Mouse (Mus musculus): ENCODE results near the gene Mc1r. TPM values are rescaled to one million over a fixed set of nuclear protein-coding genes. Genes with fewer than 3 reads are reported as not detected.
"Not testable (repeated sequence)": the region's sequence is repeated elsewhere in the genome, so short reads cannot be mapped to it uniquely, and the experiment has no call there.

Mc1r gene
- polyA plus RNA-seq, 1 experiment from 2014 or later, result 0.18 TPM

DNA sequence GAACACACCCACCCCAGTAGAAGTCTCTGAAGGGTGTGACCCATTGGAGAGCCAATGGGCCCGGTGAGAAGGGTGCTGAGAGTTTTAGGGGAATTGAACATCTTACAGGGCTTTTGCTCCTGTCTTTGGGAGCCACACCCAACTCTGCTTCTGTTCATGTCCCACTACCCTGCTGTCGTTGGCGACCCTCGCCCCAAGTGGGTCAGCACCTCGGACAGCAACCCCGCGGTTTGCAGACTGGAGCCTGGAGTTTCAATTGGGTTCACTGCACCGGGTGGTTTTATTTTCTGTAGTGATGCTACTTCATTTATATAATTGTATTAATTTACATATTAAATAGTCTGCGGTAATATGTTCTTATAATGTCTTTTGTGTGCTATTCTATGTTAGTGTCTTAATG is 7.3 kb downstream of the Mc1r start:
- H3K4me1 ChIP-seq, result peaks cover 28% of the 10 kb centered on the region
- no peaks in the 10 kb centered on the region for H3K9me3 ChIP-seq
- no peaks in the 10 kb centered on the region for H3K27me3 ChIP-seq (replicated peaks)
- peak overlapping the region; percentile 69 for H3K4me2 ChIP-seq (replicated peaks)
- H3K4me3 ChIP-seq, result peak overlapping the region; percentile 79
- H3K27ac ChIP-seq, result no peak overlapping the region
- H3K9ac ChIP-seq, result peak overlapping the region; percentile 95
- peaks cover 22% of the 10 kb centered on the region for H3K36me3 ChIP-seq
- ATAC-seq (ENCODE audit: low FRiP score, low read depth), result no peak
- WGBS, result 12% methylated on average over 9 of the region's 9 CpGs

DNA sequence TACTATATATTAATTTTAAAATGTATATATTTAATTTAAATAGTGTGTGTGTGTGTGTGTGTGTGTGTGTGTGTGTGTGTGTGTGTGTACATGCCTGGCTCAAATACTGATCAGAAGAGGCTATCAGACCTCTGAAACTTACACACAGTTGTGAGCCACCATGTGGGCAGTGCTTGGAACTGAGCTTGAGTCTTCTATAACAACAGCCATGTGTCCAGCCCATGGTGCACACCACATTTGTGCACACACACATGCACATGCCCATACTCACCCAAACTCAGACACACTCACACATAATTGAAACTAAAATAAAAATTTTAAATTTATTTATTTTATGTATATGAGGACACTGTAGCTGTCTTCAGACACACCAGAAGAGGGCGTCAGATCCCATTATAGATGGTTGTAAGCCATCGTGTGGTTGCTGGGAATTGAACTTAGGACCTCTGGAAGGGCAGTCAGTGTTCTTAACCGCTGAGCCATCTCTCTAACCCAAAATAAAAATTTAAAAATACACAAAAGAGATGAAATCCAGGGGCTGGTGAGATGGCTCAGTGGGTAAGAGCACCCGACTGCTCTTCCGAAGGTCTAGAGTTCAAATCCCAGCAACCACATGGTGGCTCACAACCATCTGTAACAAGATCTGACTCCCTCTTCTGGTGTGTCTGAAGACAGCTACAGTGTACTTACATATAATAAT is 8.2 kb downstream of the Mc1r start:
- ATAC-seq (ENCODE audit: low FRiP score, low read depth); H3K27ac ChIP-seq; H3K9ac ChIP-seq; H3K27me3 ChIP-seq (replicated peaks); H3K9me3 ChIP-seq: not testable (repeated sequence)
- Histone ChIP-seq H3K4me2 (replicated peaks) (peak overlapping the region; percentile 69), H3K4me3 (peak overlapping the region; percentile 79; the same call in 1 of the 2 replicates), H3K36me3 (peaks cover 31% of the 10 kb centered on the region), H3K4me1 (peaks cover 19% of the 10 kb centered on the region)
- 84% methylated on average over 5 of the region's 5 CpGs for WGBS

DNA sequence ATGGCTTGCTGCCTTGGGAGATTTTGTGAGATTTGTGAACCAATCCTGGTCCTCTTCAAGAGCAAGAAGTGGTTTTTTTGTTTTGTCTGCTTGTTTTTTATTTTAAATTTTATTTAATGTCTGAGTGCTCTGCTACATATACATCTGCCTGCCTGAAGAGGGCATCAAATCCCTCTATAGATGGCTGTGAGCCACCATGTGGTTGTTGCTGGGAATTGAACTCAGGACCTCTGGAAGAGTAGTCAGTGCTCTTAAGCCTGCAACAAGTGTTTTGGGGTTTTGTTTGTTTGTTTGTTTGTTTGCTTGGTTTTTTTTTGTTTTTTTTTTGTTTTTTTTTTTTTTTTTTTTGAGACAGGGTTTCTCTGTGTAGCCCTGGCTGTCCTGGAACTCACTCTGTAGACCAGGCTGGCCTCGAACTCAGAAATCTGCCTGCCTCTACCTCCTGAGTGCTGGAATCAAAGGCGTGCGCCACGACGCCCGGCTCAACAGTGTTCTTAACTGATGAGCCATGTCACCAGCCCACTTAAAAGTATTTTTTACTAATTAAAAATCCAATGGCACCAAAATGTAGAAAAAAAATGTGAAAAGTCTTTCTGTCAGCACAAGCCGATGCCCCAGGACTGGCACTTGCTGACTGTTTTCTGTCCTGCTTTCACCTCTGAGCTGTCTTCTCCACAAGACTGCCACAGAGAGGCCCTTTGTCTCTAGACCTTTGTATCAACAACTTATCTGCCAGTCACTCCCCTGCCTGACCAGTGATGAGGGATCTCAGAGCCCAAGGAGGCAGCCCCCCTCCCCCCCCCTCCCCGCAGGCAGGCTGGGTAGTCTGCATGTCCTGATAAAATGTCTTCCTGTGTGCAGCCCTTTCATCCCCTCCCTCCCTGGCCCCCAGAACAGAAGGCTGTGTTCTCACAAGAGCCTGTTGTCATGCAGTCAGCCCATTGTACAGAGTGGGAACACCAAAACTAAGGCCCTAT is 9.3 kb downstream of the Mc1r start:
- H3K9ac ChIP-seq, result peak overlapping the region; percentile 33; the same call in 1 of the 2 replicates
- peaks cover 14% of the 10 kb centered on the region for H3K4me1 ChIP-seq
- H3K9me3 ChIP-seq, result no peaks in the 10 kb centered on the region
- H3K27ac ChIP-seq, result no peak overlapping the region
- no peaks in the 10 kb centered on the region for H3K27me3 ChIP-seq (replicated peaks)
- H3K4me3 ChIP-seq, result no peak overlapping the region
- no peak for ATAC-seq (ENCODE audit: low FRiP score, low read depth)
- 83% methylated on average over 8 of the region's 8 CpGs for WGBS
- peak overlapping the region; percentile 69 for H3K4me2 ChIP-seq (replicated peaks)
- peaks cover 42% of the 10 kb centered on the region for H3K36me3 ChIP-seq

DNA sequence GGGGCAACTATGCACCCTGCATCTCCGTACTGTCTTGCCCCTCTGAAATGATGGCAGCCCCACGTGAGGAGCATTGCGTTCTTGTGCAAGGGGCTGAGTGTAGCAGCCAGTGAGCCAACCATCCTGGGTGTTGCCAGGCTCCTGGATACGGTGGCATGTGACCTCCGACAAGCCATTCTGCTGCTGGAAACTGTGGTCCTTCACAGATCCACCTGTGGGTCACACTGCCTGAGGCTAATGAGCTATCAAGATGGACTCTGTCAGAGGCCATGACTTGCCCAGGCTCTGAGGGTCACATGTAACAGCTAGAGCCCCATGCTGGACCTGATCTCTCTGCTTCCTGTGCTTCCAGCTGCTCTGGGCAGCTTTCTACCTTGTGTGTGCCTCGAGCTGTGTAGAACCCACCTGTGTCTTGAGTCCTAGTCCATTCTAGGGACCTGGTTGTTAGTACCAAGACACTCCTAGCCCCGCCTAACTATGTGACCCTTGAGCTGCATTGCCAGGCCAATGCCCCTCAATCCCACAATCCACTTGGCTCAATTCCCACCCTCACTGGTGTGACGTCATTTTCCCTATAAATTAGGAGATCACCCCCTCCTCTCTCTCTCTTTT is 10.1 kb downstream of the Mc1r start:
- Histone ChIP-seq H3K27ac (no peak overlapping the region), H3K4me1 (peaks cover 14% of the 10 kb centered on the region), H3K9ac (no peak overlapping the region), H3K4me3 (no peak overlapping the region), H3K9me3 (no peaks in the 10 kb centered on the region), H3K36me3 (peaks cover 47% of the 10 kb centered on the region), H3K27me3 (replicated peaks) (no peaks in the 10 kb centered on the region), H3K4me2 (replicated peaks) (peak overlapping the region; percentile 40)
- ATAC-seq (ENCODE audit: low FRiP score, low read depth), result no peak
- WGBS, result 78% methylated on average over 8 of the region's 8 CpGs

DNA sequence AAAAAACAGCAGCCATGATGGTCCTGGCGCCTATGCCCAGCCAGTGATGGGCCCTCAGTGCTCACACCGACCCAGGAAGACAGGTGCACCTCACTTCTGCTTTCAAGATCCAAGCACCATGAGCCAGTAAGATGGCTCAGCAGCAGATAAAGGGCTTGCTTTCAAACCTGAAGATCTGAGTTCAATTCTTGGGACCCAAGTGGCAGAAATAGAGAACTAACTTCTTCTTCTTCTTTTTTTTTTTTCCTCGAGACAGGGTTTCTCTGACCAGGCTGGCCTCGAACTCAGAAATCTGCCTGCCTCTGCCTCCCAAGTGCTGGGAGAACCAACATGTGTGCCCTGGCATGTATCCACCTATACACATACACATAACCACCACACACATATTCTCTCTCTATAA is 12.8 kb downstream of the Mc1r start:
- 88% methylated on average over 4 of the region's 4 CpGs for WGBS
- peaks cover 51% of the 10 kb centered on the region for H3K36me3 ChIP-seq
- H3K27me3 ChIP-seq (replicated peaks), result no peaks in the 10 kb centered on the region
- no peak overlapping the region for H3K27ac ChIP-seq
- H3K9me3 ChIP-seq, result no peaks in the 10 kb centered on the region
- ATAC-seq (ENCODE audit: low FRiP score, low read depth), result no peak
- no peak overlapping the region for H3K9ac ChIP-seq
- no peak overlapping the region for H3K4me3 ChIP-seq
- peaks cover 9% of the 10 kb centered on the region for H3K4me1 ChIP-seq
- H3K4me2 ChIP-seq (replicated peaks), result no peak overlapping the region

DNA sequence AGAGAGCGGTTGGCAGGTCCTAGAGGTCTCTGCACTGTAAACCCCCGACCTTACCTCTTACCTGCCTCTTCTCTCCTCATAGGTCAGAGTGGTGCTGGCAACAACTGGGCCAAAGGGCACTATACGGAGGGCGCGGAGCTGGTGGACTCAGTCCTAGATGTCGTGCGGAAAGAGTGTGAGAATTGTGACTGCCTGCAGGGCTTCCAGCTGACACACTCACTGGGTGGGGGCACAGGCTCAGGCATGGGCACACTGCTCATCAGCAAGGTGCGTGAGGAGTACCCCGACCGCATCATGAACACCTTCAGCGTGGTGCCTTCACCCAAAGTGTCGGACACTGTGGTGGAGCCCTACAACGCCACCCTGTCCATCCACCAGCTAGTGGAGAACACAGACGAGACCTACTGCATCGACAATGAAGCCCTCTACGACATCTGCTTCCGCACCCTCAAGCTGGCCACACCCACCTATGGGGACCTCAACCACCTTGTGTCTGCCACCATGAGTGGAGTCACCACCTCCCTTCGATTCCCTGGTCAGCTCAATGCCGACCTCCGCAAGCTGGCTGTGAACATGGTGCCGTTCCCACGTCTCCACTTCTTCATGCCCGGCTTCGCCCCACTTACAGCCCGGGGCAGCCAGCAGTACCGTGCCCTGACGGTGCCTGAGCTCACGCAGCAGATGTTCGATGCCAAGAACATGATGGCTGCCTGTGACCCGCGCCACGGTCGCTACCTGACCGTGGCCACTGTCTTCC is 13.8 kb downstream of the Mc1r start:
- Histone ChIP-seq H3K4me3 (no peak overlapping the region), H3K36me3 (peaks cover 51% of the 10 kb centered on the region), H3K9me3 (no peaks in the 10 kb centered on the region), H3K4me2 (replicated peaks) (no peak overlapping the region), H3K9ac (no peak overlapping the region), H3K4me1 (peaks cover 9% of the 10 kb centered on the region), H3K27me3 (replicated peaks) (no peaks in the 10 kb centered on the region), H3K27ac (no peak overlapping the region)
- 96% methylated on average over 34 of the region's 34 CpGs for WGBS
- no peak for ATAC-seq (ENCODE audit: low FRiP score, low read depth)

DNA sequence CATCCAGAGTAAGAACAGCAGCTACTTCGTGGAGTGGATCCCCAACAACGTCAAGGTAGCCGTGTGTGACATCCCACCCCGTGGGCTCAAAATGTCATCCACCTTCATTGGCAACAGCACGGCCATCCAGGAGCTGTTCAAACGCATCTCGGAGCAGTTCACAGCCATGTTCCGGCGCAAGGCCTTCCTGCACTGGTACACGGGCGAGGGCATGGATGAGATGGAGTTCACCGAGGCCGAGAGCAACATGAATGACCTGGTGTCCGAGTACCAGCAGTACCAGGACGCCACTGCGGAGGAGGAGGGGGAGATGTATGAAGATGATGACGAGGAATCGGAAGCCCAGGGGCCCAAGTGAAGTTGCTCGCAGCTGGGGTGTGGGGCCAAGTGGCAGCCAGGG is 14.4 kb downstream of the Mc1r start:
- Histone ChIP-seq H3K9ac (no peak overlapping the region), H3K36me3 (peaks cover 51% of the 10 kb centered on the region)
- WGBS, result 94% methylated on average over 19 of the region's 19 CpGs

DNA sequence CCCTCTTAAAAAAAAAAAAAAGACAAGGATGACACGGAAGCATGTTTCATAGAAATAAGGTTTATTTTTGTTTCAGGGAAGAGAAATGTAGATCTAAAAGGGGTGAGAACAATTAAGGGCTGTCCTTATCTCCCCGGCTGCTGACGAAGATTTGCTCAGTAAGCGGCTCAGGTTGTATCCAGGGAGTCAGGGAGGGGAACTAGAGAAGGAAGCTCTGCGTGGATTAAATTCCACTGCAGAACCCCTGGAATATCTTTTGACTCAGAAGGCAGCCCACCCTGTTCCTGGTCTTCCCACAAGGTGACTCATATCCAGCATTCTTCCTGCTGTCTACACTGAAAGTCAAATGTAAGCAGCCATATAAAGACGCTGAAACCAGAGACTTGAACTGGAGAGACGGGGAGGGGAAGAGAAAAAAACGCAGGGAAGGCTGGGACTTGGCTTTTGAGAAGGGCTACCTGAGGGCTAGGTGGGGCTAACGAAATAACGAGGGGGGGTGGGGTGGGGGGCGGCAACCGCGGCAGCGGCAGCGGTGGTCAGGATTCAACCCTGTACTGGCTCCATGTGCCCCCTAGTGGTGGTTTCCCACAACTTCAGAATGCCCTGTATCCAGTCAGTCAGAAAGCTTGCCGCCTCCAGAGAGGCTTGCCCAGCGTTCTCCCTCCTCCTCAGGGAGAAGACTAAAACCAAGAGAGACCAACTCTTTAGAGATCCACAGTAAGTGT is 15.3 kb downstream of the Mc1r start:
- H3K9ac ChIP-seq, result no peak overlapping the region
- 21% methylated on average over 17 of the region's 17 CpGs for WGBS
- no peaks in the 10 kb centered on the region; the same call in 1 of the 2 replicates for H3K4me1 ChIP-seq
- 0 out of 2 replicates have a peak, but pooled peaks have one; percentile 42 for ATAC-seq (ENCODE audit: low FRiP score, low read depth)
- H3K4me2 ChIP-seq (replicated peaks), result peak overlapping the region; percentile 37
- H3K9me3 ChIP-seq, result peaks cover 10% of the 10 kb centered on the region
- no peak overlapping the region for H3K27ac ChIP-seq
- no peaks in the 10 kb centered on the region for H3K27me3 ChIP-seq (replicated peaks)
- peaks cover 45% of the 10 kb centered on the region for H3K36me3 ChIP-seq
- H3K4me3 ChIP-seq, result no peak overlapping the region

More for the DNA sequence above, 14.4 kb downstream of the Mc1r start:
- no peak overlapping the region for H3K27ac ChIP-seq
- H3K27me3 ChIP-seq (replicated peaks), result no peaks in the 10 kb centered on the region
- peaks cover 8% of the 10 kb centered on the region for H3K4me1 ChIP-seq
- no peak overlapping the region for H3K4me3 ChIP-seq
- H3K9me3 ChIP-seq, result peaks cover 1% of the 10 kb centered on the region; the same call in 1 of the 2 replicates
- no peak overlapping the region for H3K4me2 ChIP-seq (replicated peaks)
- no peak for ATAC-seq (ENCODE audit: low FRiP score, low read depth)

DNA sequence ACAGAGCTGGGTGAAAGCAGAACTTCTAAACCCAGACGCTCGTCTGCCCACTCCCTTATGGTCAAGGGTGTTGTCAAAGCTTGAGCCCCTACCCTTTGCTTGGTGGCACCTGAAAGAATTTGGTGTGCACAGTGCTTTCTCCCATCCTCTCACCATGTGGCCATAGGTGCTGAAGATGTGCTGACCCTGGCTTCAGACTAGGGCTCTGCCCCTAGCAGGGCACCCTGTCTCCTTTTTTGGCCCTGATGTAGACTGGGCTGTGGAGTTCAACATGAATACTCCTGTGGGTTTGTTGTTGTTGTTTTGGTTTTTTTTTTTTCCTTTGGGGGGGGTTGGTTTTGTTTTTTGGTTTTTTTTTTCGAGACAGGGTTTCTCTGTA is 15.9 kb downstream of the Mc1r start:
- 17% methylated on average over 3 of the region's 3 CpGs for WGBS
- Histone ChIP-seq H3K4me2 (replicated peaks) (no peak overlapping the region), H3K27me3 (replicated peaks) (no peaks in the 10 kb centered on the region), H3K4me3 (no peak overlapping the region), H3K36me3 (peaks cover 44% of the 10 kb centered on the region), H3K27ac (no peak overlapping the region), H3K4me1 (no peaks in the 10 kb centered on the region; the same call in 1 of the 2 replicates), H3K9me3 (peaks cover 15% of the 10 kb centered on the region), H3K9ac (no peak overlapping the region)
- 0 out of 2 replicates have a peak, but pooled peaks have one; percentile 17 for ATAC-seq (ENCODE audit: low FRiP score, low read depth)

DNA sequence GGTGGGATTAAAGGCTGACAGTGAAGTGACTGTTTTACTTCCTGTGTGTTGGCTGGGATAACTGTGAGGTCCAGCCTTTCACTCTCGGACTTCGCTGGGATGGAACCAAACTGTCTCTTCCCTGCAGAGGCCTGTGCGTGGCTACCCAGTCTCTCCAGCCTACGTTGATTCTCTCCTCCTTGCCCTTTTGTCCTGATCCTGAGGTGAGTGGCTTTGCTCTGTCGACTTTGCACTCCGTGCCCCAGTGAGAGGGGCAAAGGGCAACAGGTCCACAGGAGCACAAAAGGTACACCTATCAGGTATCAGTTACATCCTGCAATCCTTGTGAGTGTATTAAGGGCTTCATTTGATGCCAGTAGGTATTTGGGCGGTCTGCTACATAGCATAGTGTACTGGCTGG is 16.5 kb downstream of the Mc1r start, which contains the start of gene Def8:
Gene Def8 (plus strand): TSS at position 87 of the 400 bp plus-strand sequence.
- ATAC-seq (ENCODE audit: low FRiP score, low read depth), result no peak
- H3K4me2 ChIP-seq (replicated peaks), result peak within 1 kb of the TSS; percentile 37
- H3K9me3 ChIP-seq, result peaks cover 22% of the 10 kb centered on the region
- H3K36me3 ChIP-seq, result peaks cover 37% of the 10 kb centered on the region
- no peaks in the 10 kb centered on the region for H3K27me3 ChIP-seq (replicated peaks)
- H3K9ac ChIP-seq, result no peak within 1 kb of the TSS
- no peak within 1 kb of the TSS for H3K4me3 ChIP-seq
- 80% methylated on average over 7 of the region's 7 CpGs for WGBS
- no peaks in the 10 kb centered on the region for H3K4me1 ChIP-seq
- no peak within 1 kb of the TSS for H3K27ac ChIP-seq

Data from neural tube, embryonic 12.5 days (tissue).